Mouse (Mus musculus) MEL (cell line): ENCODE results near the gene Wdr5b. TPM values are rescaled to one million over a fixed set of nuclear protein-coding genes. Genes with fewer than 3 reads are reported as not detected.
"Not testable (repeated sequence)": the region's sequence is repeated elsewhere in the genome, so short reads cannot be mapped to it uniquely, and the experiment has no call there.

Experiments
- DNase-seq: peaks from one replicate; pipeline ENCODE4 v3.0.0; 2011; ENCODE audit warnings: low read depth, low spot score
- H3K27ac ChIP-seq: 2 replicates; pipeline ENCODE4 v1.5.1; 2012; ENCODE audit warnings: low read depth, mild to moderate bottlenecking, control low read depth, low read length, moderate library complexity; ENCODE audit not compliant: control insufficient read depth
- H3K27me3 ChIP-seq, 2 experiments: fragments of 150-350 bp in 1 of 2; sonication (generic) in 1 of 2; 2 replicates each; pipeline ENCODE4 v1.6.1; 2012; ENCODE audit warnings: low read length in 2 of 2, mild to moderate bottlenecking in 2 of 2, improper control_type of control experiment in 1 of 2, moderate library complexity in 1 of 2; ENCODE audit not compliant: insufficient read depth in 2 of 2, control insufficient read depth in 1 of 2
- H3K36me3 ChIP-seq, 2 experiments: 2 replicates each; pipeline ENCODE4 v1.6.1; 2012 to 2014; ENCODE audit warnings: low read length in 2 of 2, improper control_type of control experiment in 1 of 2, inconsistent platforms in 1 of 2, mild to moderate bottlenecking in 1 of 2; ENCODE audit not compliant: insufficient read depth in 2 of 2, control insufficient read depth in 1 of 2
- H3K4me1 ChIP-seq, 2 experiments: fragments of 150-350 bp in 1 of 2; sonication (generic) in 1 of 2; 2 replicates each; pipeline ENCODE4 v1.6.1; 2012; ENCODE audit warnings: low read length in 2 of 2, improper control_type of control experiment in 1 of 2, mild to moderate bottlenecking in 1 of 2; ENCODE audit not compliant: insufficient read depth in 2 of 2, control insufficient read depth in 1 of 2
- H3K4me3 ChIP-seq, 2 experiments: fragments of 150-350 bp in 1 of 2; sonication (generic) in 1 of 2; 2 replicates each; pipeline ENCODE4 v1.5.1; 2012; ENCODE audit warnings: low read depth in 2 of 2, low read length in 2 of 2, mild to moderate bottlenecking in 2 of 2, moderate library complexity in 2 of 2, control low read depth in 1 of 2, improper control_type of control experiment in 1 of 2; ENCODE audit not compliant: control insufficient read depth in 1 of 2, insufficient read depth in 1 of 2
- H3K79me2 ChIP-seq: 2 replicates; pipeline ENCODE4 v1.6.1; 2012; ENCODE audit warnings: mild to moderate bottlenecking, low read length, moderate library complexity; ENCODE audit not compliant: control insufficient read depth, poor library complexity, insufficient read depth
- H3K9ac ChIP-seq: 2 replicates; pipeline ENCODE4 v1.6.1; 2012; ENCODE audit warnings: low read depth, mild to moderate bottlenecking, control low read depth, low read length, moderate library complexity; ENCODE audit not compliant: control insufficient read depth, poor library complexity, severe bottlenecking
- H3K9me3 ChIP-seq: fragments of 150-350 bp; sonication (generic); replicated peaks from 2 replicates; pipeline ENCODE4 v1.6.1; 2012; ENCODE audit warnings: mild to moderate bottlenecking, low read length, improper control_type of control experiment, moderate library complexity; ENCODE audit not compliant: insufficient read depth
- BHLHE40 ChIP-seq: IDR thresholded peaks from 2 replicates; pipeline ENCODE4 v1.6.1; 2012; ENCODE audit warnings: low read depth, mild to moderate bottlenecking, inconsistent platforms, low read length, improper control_type of control experiment, borderline replicate concordance
- CTCF ChIP-seq, 3 experiments: IDR thresholded peaks in 2 of 3; conservative IDR thresholded peaks in 1 of 3; 2 replicates each; pipeline ENCODE4 v1.5.1; 2011 to 2012; ENCODE audit warnings: low read length in 3 of 3, low read depth in 2 of 3, mild to moderate bottlenecking in 2 of 3, improper control_type of control experiment in 1 of 3, inconsistent platforms in 1 of 3, mixed read lengths in 1 of 3, moderate library complexity in 1 of 3; ENCODE audit not compliant: control insufficient read depth in 1 of 3, insufficient read depth in 1 of 3, poor library complexity in 1 of 3, severe bottlenecking in 1 of 3
- EP300 ChIP-seq, 2 experiments: IDR thresholded peaks; 2 replicates each; pipeline ENCODE4 v1.6.1; 2011; ENCODE audit warnings: improper control_type of control experiment in 2 of 2, low read length in 2 of 2, low read depth in 1 of 2, mild to moderate bottlenecking in 1 of 2
- ETS1 ChIP-seq: IDR thresholded peaks from 2 replicates; pipeline ENCODE4 v1.6.1; 2012; ENCODE audit warnings: low read depth, mild to moderate bottlenecking, inconsistent platforms, low read length, improper control_type of control experiment, moderate library complexity
- GATA1 ChIP-seq: IDR thresholded peaks from 2 replicates; pipeline ENCODE4 v1.6.1; 2011; ENCODE audit warnings: low read depth, low read length, improper control_type of control experiment
- MAZ ChIP-seq: IDR thresholded peaks from 2 replicates; pipeline ENCODE4 v1.6.1; 2012; ENCODE audit warnings: low read depth, mild to moderate bottlenecking, inconsistent platforms, low read length, improper control_type of control experiment
- POLR2A ChIP-seq, 2 experiments: IDR thresholded peaks; 2 replicates each; pipeline ENCODE4 v1.6.1; 2011 to 2012; ENCODE audit warnings: low read length in 2 of 2, mild to moderate bottlenecking in 2 of 2, control low read depth in 1 of 2, improper control_type of control experiment in 1 of 2, low read depth in 1 of 2, moderate library complexity in 1 of 2; ENCODE audit not compliant: control insufficient read depth in 1 of 2, insufficient read depth in 1 of 2, poor library complexity in 1 of 2
- SIN3A ChIP-seq: IDR thresholded peaks from 2 replicates; pipeline ENCODE4 v1.6.1; 2012; ENCODE audit warnings: low read length, improper control_type of control experiment, inconsistent platforms
- TCF12 ChIP-seq: IDR thresholded peaks from 2 replicates; pipeline ENCODE4 v1.6.1; 2014; ENCODE audit warnings: low read depth, mild to moderate bottlenecking, inconsistent platforms, low read length, improper control_type of control experiment, moderate library complexity
- polyA plus RNA-seq, 2 experiments: library from polyadenylated mRNA; stranded (reverse) in 1 of 2; unstranded in 1 of 2; fragments of >175 nt in 1 of 2; fragments of >200 nt in 1 of 2; gene quantifications; 2 replicates each; pipeline versions ENCODE4 v1.2.1 to v1.2.4; 2012; ENCODE audit warnings: low replicate concordance in 2 of 2, low read depth in 1 of 2; ENCODE audit not compliant: insufficient read length in 2 of 2, insufficient read depth in 1 of 2, missing spikeins in 1 of 2
- total RNA-seq: library from RNA; depleted of rRNA; stranded (reverse); fragments of 300-350 nt; gene quantifications from 2 replicates; pipeline ENCODE4 v1.2.3, GENCODE M21; 2012

The Wdr5b gene
- total and polyA plus RNA-seq, 3 experiments, result 1.7 to 3.3 TPM; not detected in 1

- Histone ChIP-seq H3K4me3 (no peak overlapping the region), H3K9ac (no peak overlapping the region), H3K36me3 (peaks cover 0 to 10% of the 10 kb centered on the region in 2 experiments; a peak in 3 of 4 replicates), H3K27ac (peak overlapping the region; percentile 60), H3K4me1 (peaks cover 8 to 11% of the 10 kb centered on the region in 2 experiments; a peak in 3 of 4 replicates), H3K27me3 (no peaks in the 10 kb centered on the region), H3K79me2 (no peaks in the 10 kb centered on the region), H3K9me3 (no peaks in the 10 kb centered on the region)
- TF ChIP-seq ETS1 (0 out of 2 replicates have a peak, but pooled peaks have one; percentile 3), TCF12 (peak; percentile 56; the same call in 1 of the 2 replicates), GATA1 (peak; percentile 70), EP300 (IDR thresholded peaks at IDR 0.05; ENCODE audit: low read depth in 1 of 2, low read length in 2 of 2) (peak; percentile 1 to 39; a peak in 1 of 4 replicates), MAZ (no peak)
- DNase-seq, result no peak
These were observed 17.0 kb downstream of the Wdr5b start for GRCm38 (mm10) chr16:36057933-36058475.

- DNase-seq, H3K9me3 ChIP-seq, H3K79me2 ChIP-seq, H3K9ac ChIP-seq, H3K27me3 ChIP-seq, H3K27ac ChIP-seq, H3K4me3 ChIP-seq: not testable (repeated sequence)
- peaks cover 0 to 11% of the 10 kb centered on the region in 2 experiments; a peak in 2 of 4 replicates for H3K36me3 ChIP-seq
- peaks cover 8 to 11% of the 10 kb centered on the region in 2 experiments; a peak in 3 of 4 replicates for H3K4me1 ChIP-seq
These were observed 21.5 kb downstream of the Wdr5b start for GRCm38 (mm10) chr16:36062534-36062933.

- Histone ChIP-seq H3K27me3 (no peaks in the 10 kb centered on the region), H3K9ac (no peak overlapping the region), H3K27ac (no peak overlapping the region), H3K4me1 (peaks cover 5 to 15% of the 10 kb centered on the region in 2 experiments; a peak in 3 of 4 replicates), H3K36me3 (peaks cover 0 to 15% of the 10 kb centered on the region in 2 experiments; a peak in 2 of 4 replicates), H3K4me3 (no peak overlapping the region), H3K79me2 (peaks cover 1% of the 10 kb centered on the region; the same call in 1 of the 2 replicates), H3K9me3 (no peaks in the 10 kb centered on the region)
- no peak for DNase-seq
- TF ChIP-seq POLR2A (IDR thresholded peaks at IDR 0.05; ENCODE audit: control insufficient read depth in 1 of 2, insufficient read depth in 1 of 2, low read depth in 1 of 2, low read length in 2 of 2, poor library complexity in 1 of 2) (no peak), CTCF (IDR thresholded peaks at IDR 0.05 in 2 of 3, conservative IDR thresholded peaks at IDR 0.05 in 1 of 3; ENCODE audit: control insufficient read depth in 1 of 3, insufficient read depth in 1 of 3, low read depth in 2 of 3, low read length in 3 of 3, poor library complexity in 1 of 3, severe bottlenecking in 1 of 3) (no peak)
These were observed 22.3 kb downstream of the Wdr5b start for GRCm38 (mm10) chr16:36063315-36063714.

GRCm38 (mm10) chr16:36064904-36065303 is 23.9 kb downstream of the Wdr5b start:
- Histone ChIP-seq H3K4me1 (peaks cover 0 to 22% of the 10 kb centered on the region in 2 experiments), H3K9me3 (no peaks in the 10 kb centered on the region), H3K4me3 (no peak overlapping the region)

More at GRCm38 (mm10) chr16:36064904-36065303, 23.9 kb downstream of the Wdr5b start:
- Histone ChIP-seq H3K79me2 (peaks cover 13% of the 10 kb centered on the region), H3K27ac (no peak overlapping the region), H3K9ac (no peak overlapping the region), H3K27me3 (no peaks in the 10 kb centered on the region), H3K36me3 (peaks cover 0 to 25% of the 10 kb centered on the region in 2 experiments; a peak in 3 of 4 replicates)
- DNase-seq, result no peak
- TF ChIP-seq BHLHE40 (no peak), SIN3A (no peak)
- TF ChIP-seq, all 39 proteins: peak for 0
